Mouse (Mus musculus): Measurements from ENCODE around the gene Csrnp2. TPM values are rescaled to one million over a fixed set of nuclear protein-coding genes. Genes with fewer than 3 reads are reported as not detected.
A peak's percentile ranks its signal among the peaks of the same experiment; 100 is the strongest.

Csrnp2 gene
- total and polyA plus RNA-seq, 3 experiments, result 4.2 to 5.8 TPM; not detected in 1

- peaks cover 0 to 13% of the 10 kb centered on the region in 2 experiments for H3K4me1 ChIP-seq (ENCODE audit: control insufficient read depth in 1 of 2, insufficient read depth in 2 of 2, low read length in 2 of 2)
- TF ChIP-seq JUND (IDR thresholded peaks at IDR 0.05; ENCODE audit: low read depth, low read length), result peak; percentile 90
- peak; percentile 87 to 95 (median 92) for TF ChIP-seq CTCF (IDR thresholded peaks at IDR 0.05 in 2 of 3, conservative IDR thresholded peaks at IDR 0.05 in 1 of 3; ENCODE audit: control insufficient read depth in 1 of 3, insufficient read depth in 1 of 3, low read depth in 2 of 3, low read length in 3 of 3, poor library complexity in 1 of 3, severe bottlenecking in 1 of 3)
- TF ChIP-seq GATA1 (IDR thresholded peaks at IDR 0.05; ENCODE audit: low read depth, low read length), result no peak
- TF ChIP-seq ZNF384 (IDR thresholded peaks at IDR 0.05; ENCODE audit: low read depth, low read length), result no peak
- TF ChIP-seq RAD21 (IDR thresholded peaks at IDR 0.05; ENCODE audit: low read depth, low read length), result peak; percentile 96
- TF ChIP-seq SMC3 (IDR thresholded peaks at IDR 0.05; ENCODE audit: low read depth, low read length), result peak; percentile 92
- TF ChIP-seq SIN3A (IDR thresholded peaks at IDR 0.05; ENCODE audit: low read length), result peak; percentile 49; the same call in 1 of the 2 replicates
- TF ChIP-seq ZC3H11A (IDR thresholded peaks at IDR 0.05; ENCODE audit: low read depth, low read length), result peak; percentile 94
- TF ChIP-seq NELFE (IDR thresholded peaks at IDR 0.05; ENCODE audit: low read depth, low read length), result 0 out of 2 replicates have a peak, but pooled peaks have one; percentile 16
- TF ChIP-seq BHLHE40 (IDR thresholded peaks at IDR 0.05; ENCODE audit: borderline replicate concordance, low read depth, low read length), result no peak
- peak; percentile 23; the same call in 1 of the 2 replicates for TF ChIP-seq HCFC1 (IDR thresholded peaks at IDR 0.05; ENCODE audit: low read depth, low read length)
- no peak for TF ChIP-seq ETS1 (IDR thresholded peaks at IDR 0.05; ENCODE audit: low read depth, low read length)
- TF ChIP-seq UBTF (IDR thresholded peaks at IDR 0.05; ENCODE audit: borderline replicate concordance, insufficient read depth, low read depth, low read length), result no peak
- no peak for TF ChIP-seq POLR2A (IDR thresholded peaks at IDR 0.05; ENCODE audit: control insufficient read depth in 1 of 2, insufficient read depth in 1 of 2, low read depth in 1 of 2, low read length in 2 of 2, poor library complexity in 1 of 2)
- no peak for TF ChIP-seq USF2 (IDR thresholded peaks at IDR 0.05; ENCODE audit: borderline replicate concordance in 1 of 2, insufficient read depth in 1 of 2, low read depth in 1 of 2, low read length in 2 of 2)
- TF ChIP-seq USF1 (IDR thresholded peaks at IDR 0.05; ENCODE audit: low read depth, low read length), result no peak
- peak overlapping the region; percentile 60 for H3K4me3 ChIP-seq (ENCODE audit: control insufficient read depth in 1 of 2, insufficient read depth in 1 of 2, low read depth in 2 of 2, low read length in 2 of 2)
- H3K27me3 ChIP-seq (ENCODE audit: control insufficient read depth in 1 of 2, insufficient read depth in 2 of 2, low read length in 2 of 2), result no peaks in the 10 kb centered on the region
- no peak overlapping the region for H3K27ac ChIP-seq (ENCODE audit: control insufficient read depth, low read depth, low read length)
- H3K9me3 ChIP-seq (replicated peaks; ENCODE audit: insufficient read depth, low read length), result no peaks in the 10 kb centered on the region
- DNase-seq (ENCODE audit: low read depth, low spot score), result peak; percentile 98
- peak overlapping the region; percentile 40 for H3K9ac ChIP-seq (ENCODE audit: control insufficient read depth, low read depth, low read length, poor library complexity, severe bottlenecking)
- no peaks in the 10 kb centered on the region for H3K79me2 ChIP-seq (ENCODE audit: control insufficient read depth, insufficient read depth, low read length, poor library complexity)
- H3K36me3 ChIP-seq (ENCODE audit: control insufficient read depth in 1 of 2, insufficient read depth in 2 of 2, low read length in 2 of 2), result peaks cover 0 to 2% of the 10 kb centered on the region in 2 experiments; a peak in 1 of 4 replicates
Measured at GRCm38 (mm10) chr15:100458055-100458454, 37.2 kb downstream of the Csrnp2 start.

DNA sequence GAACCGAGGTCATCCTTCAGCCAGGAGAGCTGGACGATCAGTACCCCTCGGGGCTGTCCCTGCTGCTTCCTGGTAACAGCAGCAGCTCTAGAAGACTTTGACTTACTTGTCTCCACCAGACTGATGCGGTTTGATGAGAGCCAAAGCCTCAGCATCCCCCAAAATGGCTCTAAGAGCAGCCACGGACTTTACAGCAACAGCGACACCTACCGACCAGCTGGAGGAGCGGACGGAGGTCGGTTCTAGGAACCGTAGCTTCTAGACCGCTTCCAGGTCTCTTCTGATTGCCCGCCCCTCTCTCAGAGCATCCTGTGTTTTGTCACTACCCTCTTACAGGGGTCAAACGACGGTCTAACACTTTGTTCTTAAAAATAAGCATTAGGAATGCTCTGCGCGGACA lies 37.9 kb downstream of the Csrnp2 start:
- Histone ChIP-seq H3K27ac (ENCODE audit: control insufficient read depth, low read depth, low read length) (no peak overlapping the region), H3K36me3 (ENCODE audit: control insufficient read depth in 1 of 2, insufficient read depth in 2 of 2, low read length in 2 of 2) (peaks cover 0 to 2% of the 10 kb centered on the region in 2 experiments; a peak in 1 of 4 replicates), H3K9me3 (replicated peaks; ENCODE audit: insufficient read depth, low read length) (no peaks in the 10 kb centered on the region), H3K9ac (ENCODE audit: control insufficient read depth, low read depth, low read length, poor library complexity, severe bottlenecking) (peak overlapping the region; percentile 40), H3K79me2 (ENCODE audit: control insufficient read depth, insufficient read depth, low read length, poor library complexity) (no peaks in the 10 kb centered on the region), H3K4me3 (ENCODE audit: control insufficient read depth in 1 of 2, insufficient read depth in 1 of 2, low read depth in 2 of 2, low read length in 2 of 2) (peak overlapping the region; percentile 60), H3K4me1 (ENCODE audit: control insufficient read depth in 1 of 2, insufficient read depth in 2 of 2, low read length in 2 of 2) (peaks cover 0 to 13% of the 10 kb centered on the region in 2 experiments), H3K27me3 (ENCODE audit: control insufficient read depth in 1 of 2, insufficient read depth in 2 of 2, low read length in 2 of 2) (no peaks in the 10 kb centered on the region)
- peak; percentile 95 for DNase-seq (ENCODE audit: low read depth, low spot score)
- 0 out of 2 replicates have a peak, but pooled peaks have one; percentile 9 for TF ChIP-seq TCF12 (IDR thresholded peaks at IDR 0.05; ENCODE audit: low read depth, low read length)
- peak; percentile 52; the same call in 1 of the 2 replicates for TF ChIP-seq RCOR1 (IDR thresholded peaks at IDR 0.05; ENCODE audit: low read depth, low read length)
- peak; percentile 29; the same call in 1 of the 2 replicates for TF ChIP-seq MYC (IDR thresholded peaks at IDR 0.05; ENCODE audit: low read depth, low read length)
- TF ChIP-seq GABPA (IDR thresholded peaks at IDR 0.05; ENCODE audit: low read depth, low read length), result no peak
- 0 out of 2 replicates have a peak, but pooled peaks have one; percentile 40 for TF ChIP-seq ZNF384 (IDR thresholded peaks at IDR 0.05; ENCODE audit: low read depth, low read length)
- no peak; the same call in 1 of the 2 replicates for TF ChIP-seq BHLHE40 (IDR thresholded peaks at IDR 0.05; ENCODE audit: borderline replicate concordance, low read depth, low read length)
- TF ChIP-seq EP300 (IDR thresholded peaks at IDR 0.05; ENCODE audit: low read depth in 1 of 2, low read length in 2 of 2), result no peak
- TF ChIP-seq TAL1 (IDR thresholded peaks at IDR 0.05; ENCODE audit: low read length), result no peak
- TF ChIP-seq ELF1 (IDR thresholded peaks at IDR 0.05; ENCODE audit: low read depth, low read length), result peak; percentile 36; the same call in 1 of the 2 replicates
- no peak for TF ChIP-seq CHD1 (IDR thresholded peaks at IDR 0.05; ENCODE audit: low read depth, low read length)
- no peak for TF ChIP-seq CHD2 (IDR thresholded peaks at IDR 0.05; ENCODE audit: low read length)
- 0 out of 2 replicates have a peak, but pooled peaks have one; percentile 16 for TF ChIP-seq NELFE (IDR thresholded peaks at IDR 0.05; ENCODE audit: low read depth, low read length)
- TF ChIP-seq CTCF (IDR thresholded peaks at IDR 0.05 in 2 of 3, conservative IDR thresholded peaks at IDR 0.05 in 1 of 3; ENCODE audit: control insufficient read depth in 1 of 3, insufficient read depth in 1 of 3, low read depth in 2 of 3, low read length in 3 of 3, poor library complexity in 1 of 3, severe bottlenecking in 1 of 3), result peak; percentile 98 to 99 (median 99)
- 0 out of 2 replicates have a peak, but pooled peaks have one; percentile 15 for TF ChIP-seq TBP (IDR thresholded peaks at IDR 0.05; ENCODE audit: low read depth, low read length)
- peak; percentile 99 for TF ChIP-seq RAD21 (IDR thresholded peaks at IDR 0.05; ENCODE audit: low read depth, low read length)
- TF ChIP-seq ZMIZ1 (IDR thresholded peaks at IDR 0.05; ENCODE audit: low read depth, low read length), result no peak
- peak; percentile 97 for TF ChIP-seq ZC3H11A (IDR thresholded peaks at IDR 0.05; ENCODE audit: low read depth, low read length)
- 0 out of 2 replicates have a peak, but pooled peaks have one; percentile 35 for TF ChIP-seq HCFC1 (IDR thresholded peaks at IDR 0.05; ENCODE audit: low read depth, low read length)
- no peak for TF ChIP-seq E2F4 (IDR thresholded peaks at IDR 0.05; ENCODE audit: borderline replicate concordance, low read depth, low read length)
- TF ChIP-seq SMC3 (IDR thresholded peaks at IDR 0.05; ENCODE audit: low read depth, low read length), result peak; percentile 94
- TF ChIP-seq SIN3A (IDR thresholded peaks at IDR 0.05; ENCODE audit: low read length), result peak; percentile 79
